Mouse (Mus musculus): ENCODE results near the gene Tmem160. TPM values are rescaled to one million over a fixed set of nuclear protein-coding genes. Genes with fewer than 3 reads are reported as not detected.

The Tmem160 gene
- polyA plus RNA-seq, 1 experiment = 233 TPM

GRCm38 (mm10) chr7:16501571-16501970 lies 49.0 kb downstream of the Tmem160 start:
- TF ChIP-seq GATA1 (IDR thresholded peaks at IDR 0.05; ENCODE audit: borderline replicate concordance, low read length) (no peak), FLI1 (IDR thresholded peaks at IDR 0.05; ENCODE audit: low read length) (no peak)
- H3K36me3 ChIP-seq (replicated peaks; ENCODE audit: low read length) = peaks cover 79% of the 10 kb centered on the region
- peaks cover 12% of the 10 kb centered on the region; the same call in 1 of the 2 replicates for H3K4me1 ChIP-seq
- H3K4me3 ChIP-seq (replicated peaks) = no peak overlapping the region
- no peaks in the 10 kb centered on the region for H3K9me3 ChIP-seq
- no peaks in the 10 kb centered on the region for H3K27me3 ChIP-seq (replicated peaks)

DNA sequence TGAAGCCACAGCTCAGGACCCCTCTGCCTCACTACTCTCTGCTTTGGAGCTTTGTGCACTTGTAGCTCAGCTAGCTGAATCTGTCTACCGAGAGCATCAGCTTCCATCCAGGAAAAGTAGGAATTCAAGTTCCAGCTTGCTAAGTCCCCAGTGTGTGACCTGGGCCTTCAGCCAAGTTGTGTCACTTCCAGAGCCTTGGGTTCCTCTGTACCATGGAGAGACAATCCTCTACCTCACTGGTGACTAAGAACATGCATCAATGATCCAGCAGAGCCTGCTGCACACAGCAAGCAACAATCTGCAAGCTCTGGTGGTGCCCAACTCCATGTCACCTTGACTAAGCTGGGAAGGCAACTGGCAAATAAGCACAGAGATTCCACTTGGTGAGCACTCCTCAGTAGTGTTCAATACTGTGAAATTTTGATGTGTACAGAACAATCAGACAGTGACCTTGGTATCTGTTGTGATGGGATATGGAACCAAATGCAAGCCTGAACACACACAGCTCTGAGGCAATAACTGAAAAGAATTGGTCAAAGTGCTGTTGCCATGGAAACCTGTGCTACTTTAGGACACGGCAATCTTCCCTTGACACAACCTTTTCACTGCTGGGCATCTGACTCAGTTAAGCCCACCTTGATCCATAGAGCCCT lies 52.1 kb downstream of the Tmem160 start:
- no peak for TF ChIP-seq GATA1 (IDR thresholded peaks at IDR 0.05; ENCODE audit: borderline replicate concordance, low read length)
- TF ChIP-seq FLI1 (IDR thresholded peaks at IDR 0.05; ENCODE audit: low read length) = no peak
- Histone ChIP-seq H3K36me3 (replicated peaks; ENCODE audit: low read length) (peaks cover 62% of the 10 kb centered on the region), H3K9me3 (no peaks in the 10 kb centered on the region)

More for the DNA sequence above, 52.1 kb downstream of the Tmem160 start:
- Histone ChIP-seq H3K27me3 (replicated peaks) (no peaks in the 10 kb centered on the region), H3K4me3 (replicated peaks) (no peak overlapping the region), H3K4me1 (peaks cover 8% of the 10 kb centered on the region)

Other genes starting within 250 kb of the Tmem160 start
- 29.7 and 75.4 TPM in 2 replicates for gene Dhx34, start 230.7 kb upstream of the Tmem160 start, polyA plus RNA-seq (2012; ENCODE audit: insufficient read depth, low replicate concordance)
- 0.04 TPM in 1 of 2 replicates, not detected in the other for gene C5ar2, start 208.6 kb upstream of the Tmem160 start, polyA plus RNA-seq (2012; ENCODE audit: insufficient read depth, low replicate concordance)
- gene C5ar1, start 193.2 kb upstream of the Tmem160 start, polyA plus RNA-seq (2012; ENCODE audit: insufficient read depth, low replicate concordance) = 2.0 and 6.6 TPM in 2 replicates
- 53.8 and 168 TPM in 2 replicates for gene Inafm1, start 179.2 kb upstream of the Tmem160 start, polyA plus RNA-seq (2012; ENCODE audit: insufficient read depth, low replicate concordance)
- 27.8 and 101 TPM in 2 replicates for gene Ccdc9, start 166.0 kb upstream of the Tmem160 start, polyA plus RNA-seq (2012; ENCODE audit: insufficient read depth, low replicate concordance)
- 1,043 and 5,254 TPM in 2 replicates for gene Bbc3, start 144.4 kb upstream of the Tmem160 start, polyA plus RNA-seq (2012; ENCODE audit: insufficient read depth, low replicate concordance)
- 4.3 and 20.1 TPM in 2 replicates for gene Sae1, start 65.0 kb upstream of the Tmem160 start, polyA plus RNA-seq (2012; ENCODE audit: insufficient read depth, low replicate concordance)
- gene Zc3h4, start 51.9 kb upstream of the Tmem160 start, polyA plus RNA-seq (2012; ENCODE audit: insufficient read depth, low replicate concordance) = 59.1 and 96.9 TPM in 2 replicates
- gene Npas1, start 24.9 kb downstream of the Tmem160 start, polyA plus RNA-seq (2012; ENCODE audit: insufficient read depth, low replicate concordance) = not detected in 2 replicates
- 2.7 TPM in 2 replicates for gene Arhgap35, start 162.2 kb downstream of the Tmem160 start, polyA plus RNA-seq (2012; ENCODE audit: insufficient read depth, low replicate concordance)
- 0.10 TPM in 1 of 2 replicates, not detected in the other for gene Ceacam15, start 222.9 kb downstream of the Tmem160 start, polyA plus RNA-seq (2012; ENCODE audit: insufficient read depth, low replicate concordance)

Measured in megakaryocyte, embryonic 14.5 days (primary cell).